Mouse (Mus musculus): ENCODE data around the gene Lsm14b. TPM values are rescaled to one million over a fixed set of nuclear protein-coding genes. Genes with fewer than 3 reads are reported as not detected.

The Lsm14b gene
- polyA plus RNA-seq, 1 experiment, result 24.0 TPM

DNA sequence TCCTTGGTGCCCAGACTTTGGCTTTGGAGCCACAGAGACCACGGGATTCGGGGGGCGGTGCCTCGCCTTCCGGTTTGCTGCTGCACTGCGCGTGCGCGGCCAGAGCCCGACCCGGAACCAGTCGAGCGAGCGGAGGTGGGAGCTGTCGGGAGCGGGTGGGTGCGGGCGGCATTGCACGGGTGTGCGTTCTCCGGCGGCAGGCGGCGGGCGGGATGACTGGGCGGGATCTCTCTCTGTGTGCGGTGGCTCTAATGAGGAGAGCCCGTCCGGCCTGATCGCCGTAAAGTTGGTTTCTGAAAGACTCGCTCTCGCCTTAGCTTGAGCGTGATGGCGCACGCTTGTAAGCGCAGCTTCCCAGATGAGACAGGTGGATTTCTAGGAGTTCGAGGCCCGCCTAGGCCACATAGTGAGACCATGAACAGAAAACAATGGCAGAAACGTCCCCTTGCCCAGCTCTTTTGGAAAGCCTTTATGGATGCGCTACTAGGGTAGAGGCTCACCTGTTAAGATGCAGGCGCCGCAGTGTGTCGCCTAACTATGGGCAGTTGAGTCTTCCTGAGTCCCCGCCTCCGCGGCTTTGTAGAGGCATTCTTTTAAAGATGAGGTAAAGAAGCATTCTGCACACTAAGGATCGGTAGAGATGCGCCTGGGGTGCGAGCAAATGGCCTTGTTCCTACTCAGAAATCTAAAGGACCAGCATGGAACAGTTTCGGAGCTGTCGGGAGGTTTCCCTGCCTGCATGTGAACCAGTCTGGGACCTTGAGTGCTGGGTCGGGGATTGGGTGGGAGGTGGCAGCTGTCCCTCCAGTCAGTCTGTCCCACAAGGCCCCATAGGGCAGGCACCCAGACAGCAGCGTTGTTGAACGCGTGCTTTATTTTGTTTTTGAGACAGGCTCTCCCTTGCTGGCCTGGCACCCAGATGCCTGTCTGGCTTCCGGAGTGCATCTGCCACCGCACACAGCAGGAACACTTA is 46.0 kb downstream of the Lsm14b start, which contains the start of gene Mtg2:
TSS of gene Mtg2 (plus strand) at position 108 of the 973 bp plus-strand sequence.
- TF ChIP-seq POLR2A (IDR thresholded peaks at IDR 0.05; ENCODE audit: borderline replicate concordance, extremely low read depth, low read depth, low read length) (peak; percentile 86), CTCF (IDR thresholded peaks at IDR 0.05; ENCODE audit: insufficient read depth, low read length) (no peak)
- peaks cover 8% of the 10 kb centered on the region for H3K4me1 ChIP-seq (ENCODE audit: control insufficient read depth, insufficient read depth, low read length)
- peak; percentile 97 for DNase-seq
- 4% methylated on average over 58 of the region's 58 CpGs for WGBS
- peak within 1 kb of the TSS; percentile 91 for H3K4me3 ChIP-seq (replicated peaks; ENCODE audit: extremely low read depth, low read depth, low read length)

DNA sequence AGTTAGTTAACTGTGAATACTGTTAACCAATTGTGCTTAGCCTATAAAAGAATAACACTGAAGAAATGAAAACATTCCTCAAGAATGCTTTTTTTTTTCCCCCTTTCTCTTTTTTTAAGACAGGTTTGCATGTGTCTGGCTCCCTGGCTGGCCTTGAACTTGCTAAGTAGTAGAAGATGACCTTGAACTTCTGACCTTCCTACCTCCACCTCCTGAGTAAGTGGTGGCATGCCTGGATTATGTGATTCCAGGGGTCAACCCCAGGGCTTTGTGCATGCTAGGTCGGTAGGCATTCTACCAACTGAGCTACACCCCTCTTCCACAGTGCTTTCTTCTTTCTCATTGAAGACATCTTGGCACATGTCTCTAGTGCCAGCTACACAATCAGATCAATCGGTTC is 46.9 kb downstream of the Lsm14b start:
- DNase-seq, result no peak
- H3K4me1 ChIP-seq (ENCODE audit: control insufficient read depth, insufficient read depth, low read length), result peaks cover 8% of the 10 kb centered on the region
- 89% methylated on average over 2 of the region's 2 CpGs for WGBS
- TF ChIP-seq POLR2A (IDR thresholded peaks at IDR 0.05; ENCODE audit: borderline replicate concordance, extremely low read depth, low read depth, low read length) (no peak), CTCF (IDR thresholded peaks at IDR 0.05; ENCODE audit: insufficient read depth, low read length) (no peak)
- H3K4me3 ChIP-seq (replicated peaks; ENCODE audit: extremely low read depth, low read depth, low read length), result no peak overlapping the region

DNA sequence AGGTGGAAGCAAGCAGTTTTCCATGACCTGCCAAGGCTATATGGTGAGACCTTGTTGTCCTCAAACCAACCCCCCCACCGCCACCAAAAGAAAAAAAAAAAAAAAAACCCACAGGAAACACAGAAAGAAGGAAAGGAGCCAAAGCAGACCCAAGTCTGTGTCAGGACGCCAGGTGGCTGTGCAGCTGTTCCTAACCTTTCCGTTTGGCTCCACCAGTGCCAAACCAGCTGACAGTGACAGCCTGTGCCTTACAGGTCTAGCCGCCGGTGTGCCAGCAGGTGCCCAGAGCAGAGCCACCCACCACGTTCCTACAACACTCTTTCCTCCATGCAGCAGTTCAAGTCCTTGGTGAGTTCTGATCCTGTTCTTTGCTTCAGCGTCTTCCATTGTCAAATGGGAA is 48.1 kb downstream of the Lsm14b start:
- TF ChIP-seq CTCF (IDR thresholded peaks at IDR 0.05; ENCODE audit: insufficient read depth, low read length), result no peak
- Histone ChIP-seq H3K4me3 (replicated peaks; ENCODE audit: extremely low read depth, low read depth, low read length) (no peak overlapping the region), H3K4me1 (ENCODE audit: control insufficient read depth, insufficient read depth, low read length) (peaks cover 8% of the 10 kb centered on the region)
- 81% methylated on average over 7 of the region's 7 CpGs for WGBS
- DNase-seq, result no peak

DNA sequence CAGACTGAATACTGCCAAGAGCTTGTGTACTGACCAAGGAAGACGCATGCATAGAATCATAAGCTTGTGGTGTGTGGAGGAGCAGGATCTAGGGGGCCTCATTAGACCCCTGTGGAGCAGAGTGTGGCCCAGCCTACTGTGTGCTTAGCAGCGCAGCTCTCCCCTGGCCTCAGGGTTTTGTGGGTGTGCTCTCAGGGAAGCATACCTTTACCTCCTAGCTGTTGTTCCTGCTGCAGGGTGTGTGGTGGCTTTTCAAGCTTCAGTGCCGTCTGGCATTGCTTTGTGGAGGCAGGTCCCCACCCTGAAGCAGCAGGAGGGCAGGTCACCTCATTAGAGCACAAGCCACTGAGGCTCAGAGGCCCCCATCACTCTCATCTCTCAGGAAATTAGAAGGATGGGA is 52.8 kb downstream of the Lsm14b start:
- H3K4me3 ChIP-seq (replicated peaks; ENCODE audit: extremely low read depth, low read depth, low read length), result no peak overlapping the region
- H3K4me1 ChIP-seq (ENCODE audit: control insufficient read depth, insufficient read depth, low read length), result no peaks in the 10 kb centered on the region
- WGBS, result 68% methylated on average over 3 of the region's 3 CpGs
- no peak for DNase-seq
- no peak for TF ChIP-seq POLR2A (IDR thresholded peaks at IDR 0.05; ENCODE audit: borderline replicate concordance, extremely low read depth, low read depth, low read length)
- no peak for TF ChIP-seq CTCF (IDR thresholded peaks at IDR 0.05; ENCODE audit: insufficient read depth, low read length)

DNA sequence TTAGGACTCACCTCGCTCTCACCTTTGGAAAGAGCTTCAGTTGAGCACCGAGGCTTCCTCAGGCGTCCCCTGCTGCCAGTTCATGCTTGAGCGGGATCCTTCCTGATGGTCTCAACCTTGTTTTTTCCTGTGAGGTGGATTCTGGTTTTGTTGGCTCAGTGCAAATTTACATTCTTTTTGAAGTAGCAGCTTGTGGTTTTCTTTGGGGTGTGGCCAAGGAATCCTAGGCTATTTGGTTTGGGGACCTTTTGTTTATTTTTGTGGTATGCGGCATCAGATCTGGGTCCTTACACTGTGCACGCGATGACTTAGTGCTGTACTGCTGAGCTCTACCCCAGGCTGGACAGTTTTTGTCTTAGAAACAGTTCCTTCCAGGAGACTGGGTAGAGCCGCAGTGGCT is 55.9 kb downstream of the Lsm14b start:
- TF ChIP-seq CTCF (IDR thresholded peaks at IDR 0.05; ENCODE audit: insufficient read depth, low read length), result no peak
- TF ChIP-seq POLR2A (IDR thresholded peaks at IDR 0.05; ENCODE audit: borderline replicate concordance, extremely low read depth, low read depth, low read length), result no peak
- Histone ChIP-seq H3K4me3 (replicated peaks; ENCODE audit: extremely low read depth, low read depth, low read length) (no peak overlapping the region), H3K4me1 (ENCODE audit: control insufficient read depth, insufficient read depth, low read length) (no peaks in the 10 kb centered on the region)
- DNase-seq, result no peak
- WGBS, result 68% methylated on average over 8 of the region's 8 CpGs

DNA sequence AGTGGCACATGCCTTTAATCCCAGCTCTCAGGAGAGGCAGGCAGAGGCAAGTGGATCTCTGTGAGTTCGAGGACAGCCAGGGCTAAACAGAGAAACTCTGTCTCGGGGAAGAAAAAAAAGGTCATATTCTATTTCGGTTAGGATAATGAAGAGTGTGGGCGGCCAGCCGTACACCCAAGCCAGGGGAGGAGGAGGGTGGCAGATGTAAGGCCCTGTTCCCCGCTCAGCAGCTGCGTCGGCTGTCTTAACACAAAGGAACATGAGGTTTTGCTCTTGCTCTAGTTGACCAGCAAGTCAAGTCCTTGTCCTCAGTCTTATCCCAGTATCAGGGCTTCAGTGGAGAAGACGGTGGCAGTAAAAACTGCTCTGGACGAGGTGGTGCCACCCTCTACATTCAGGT is 58.3 kb downstream of the Lsm14b start:
- no peak for DNase-seq
- WGBS, result 91% methylated on average over 10 of the region's 10 CpGs
- no peak for TF ChIP-seq POLR2A (IDR thresholded peaks at IDR 0.05; ENCODE audit: borderline replicate concordance, extremely low read depth, low read depth, low read length)
- no peak for TF ChIP-seq CTCF (IDR thresholded peaks at IDR 0.05; ENCODE audit: insufficient read depth, low read length)
- H3K4me1 ChIP-seq (ENCODE audit: control insufficient read depth, insufficient read depth, low read length), result no peaks in the 10 kb centered on the region
- H3K4me3 ChIP-seq (replicated peaks; ENCODE audit: extremely low read depth, low read depth, low read length), result no peak overlapping the region

DNA sequence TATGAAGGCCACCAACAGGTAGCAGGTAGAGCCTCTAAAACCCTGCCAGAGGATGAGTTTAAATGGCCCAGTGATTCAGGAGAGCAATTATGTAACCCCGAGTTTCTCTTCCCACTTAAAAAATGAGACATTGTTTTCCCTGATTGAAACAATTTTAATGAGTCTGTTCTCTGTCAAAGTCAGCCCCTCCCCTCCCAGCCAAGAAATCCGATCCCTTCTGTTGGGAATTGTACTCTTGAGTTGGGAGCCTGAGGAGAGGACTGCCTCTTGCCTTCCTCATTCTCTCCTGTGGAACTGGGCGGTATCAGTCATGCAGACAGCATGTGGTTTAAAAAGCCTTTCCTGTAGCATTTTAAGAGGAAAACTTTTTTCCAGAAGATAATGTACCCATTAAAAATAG is 59.8 kb downstream of the Lsm14b start:
- Histone ChIP-seq H3K4me1 (ENCODE audit: control insufficient read depth, insufficient read depth, low read length) (no peaks in the 10 kb centered on the region), H3K4me3 (replicated peaks; ENCODE audit: extremely low read depth, low read depth, low read length) (no peak overlapping the region)
- DNase-seq, result no peak
- TF ChIP-seq CTCF (IDR thresholded peaks at IDR 0.05; ENCODE audit: insufficient read depth, low read length) (no peak), POLR2A (IDR thresholded peaks at IDR 0.05; ENCODE audit: borderline replicate concordance, extremely low read depth, low read depth, low read length) (no peak)
- WGBS, result 45% methylated on average over 3 of the region's 3 CpGs

Other genes starting within 250 kb of the Lsm14b start
- 10.1 and 11.5 TPM in 2 replicates for gene Taf4, start 48.3 kb upstream of the Lsm14b start, polyA plus RNA-seq (2012; rRNA removed)
- 98.3 and 115 TPM in 2 replicates for gene Psma7, start 17.4 kb downstream of the Lsm14b start, polyA plus RNA-seq (2012; rRNA removed)
- 7.1 and 7.4 TPM in 2 replicates for gene Ss18l1, start 17.5 kb downstream of the Lsm14b start, polyA plus RNA-seq (2012; rRNA removed)
- 15.2 and 17.1 TPM in 2 replicates for gene Mtg2, start 45.6 kb downstream of the Lsm14b start, polyA plus RNA-seq (2012; rRNA removed)
- gene Hrh3, start 79.5 kb downstream of the Lsm14b start, polyA plus RNA-seq (2012; rRNA removed), result 0.10 and 0.15 TPM in 2 replicates
- 27.9 and 34.5 TPM in 2 replicates for gene Osbpl2, start 94.3 kb downstream of the Lsm14b start, polyA plus RNA-seq (2012; rRNA removed)
- 108 and 114 TPM in 2 replicates for gene Adrm1, start 146.5 kb downstream of the Lsm14b start, polyA plus RNA-seq (2012; rRNA removed)
- 145 and 148 TPM in 2 replicates for gene Lama5, start 200.9 kb downstream of the Lsm14b start, polyA plus RNA-seq (2012; rRNA removed)
- gene Rps21, start 232.4 kb downstream of the Lsm14b start, polyA plus RNA-seq (2012; rRNA removed), result 2,052 and 2,661 TPM in 2 replicates
- 22.7 and 28.2 TPM in 2 replicates for gene Cables2, start 248.5 kb downstream of the Lsm14b start, polyA plus RNA-seq (2012; rRNA removed)

All from lung, adult 2 months (tissue).